Mouse (Mus musculus) limb, embryonic 15.5 days (tissue): ENCODE results near the gene Chdh. TPM values are rescaled to one million over a fixed set of nuclear protein-coding genes. Genes with fewer than 3 reads are reported as not detected.

Experiments
- ATAC-seq: fragments of 200-750 bp; cut with Nextera tagmentation; 2 replicates; pipeline ENCODE4 v1.8.0; 2017; ENCODE audit warnings: low read depth, moderate TSS enrichment; ENCODE audit not compliant: insufficient number of reproducible peaks, low FRiP score, low TSS enrichment
- H3K27ac ChIP-seq: fragments of 300-500 bp; sonication (generic); 2 replicates; pipeline ENCODE4 v1.5.1; 2015; ENCODE audit warnings: moderate library complexity, mild to moderate bottlenecking, inconsistent platforms
- H3K27me3 ChIP-seq: fragments of 300-500 bp; sonication (generic); 2 replicates; pipeline ENCODE4 v1.6.1; 2015; ENCODE audit warnings: inconsistent platforms
- H3K36me3 ChIP-seq: fragments of 300-500 bp; sonication (generic); 2 replicates; pipeline ENCODE4 v1.6.1; 2015; ENCODE audit warnings: inconsistent platforms
- H3K4me1 ChIP-seq: fragments of 300-500 bp; sonication (generic); 2 replicates; pipeline ENCODE4 v1.6.1; 2015; ENCODE audit warnings: inconsistent platforms
- H3K4me2 ChIP-seq: fragments of 300-500 bp; sonication (generic); 2 replicates; pipeline ENCODE4 v1.6.1; 2015; ENCODE audit warnings: mild to moderate bottlenecking, inconsistent platforms
- H3K4me3 ChIP-seq: fragments of 300-500 bp; sonication (generic); 2 replicates; pipeline ENCODE4 v1.5.1; 2015; ENCODE audit warnings: mild to moderate bottlenecking, inconsistent platforms
- H3K9ac ChIP-seq: fragments of 300-500 bp; sonication (generic); 2 replicates; pipeline ENCODE4 v1.6.1; 2015; ENCODE audit warnings: inconsistent platforms
- H3K9me3 ChIP-seq: fragments of 300-500 bp; sonication (generic); 2 replicates; pipeline ENCODE4 v1.6.1; 2016; ENCODE audit warnings: inconsistent platforms
- WGBS: fragments of 180-500 bp; shearing (Covaris S2); methylation state at CpG from one replicate; pipeline ENCODE4 v1.1.7; 2015; 5-methylcytosine and 5-hydroxymethylcytosine counted together
- polyA plus RNA-seq: library from polyadenylated mRNA; unstranded; fragments of >200 nt; fragmentation: Nextera tagmentation; extraction: Ambion mirVana; gene quantifications from 2 replicates; pipeline ENCODE4 v1.2.1, GENCODE M21; 2015

The Chdh gene
- polyA plus RNA-seq, 1 experiment from 2014 or later: 0.81 TPM

DNA sequence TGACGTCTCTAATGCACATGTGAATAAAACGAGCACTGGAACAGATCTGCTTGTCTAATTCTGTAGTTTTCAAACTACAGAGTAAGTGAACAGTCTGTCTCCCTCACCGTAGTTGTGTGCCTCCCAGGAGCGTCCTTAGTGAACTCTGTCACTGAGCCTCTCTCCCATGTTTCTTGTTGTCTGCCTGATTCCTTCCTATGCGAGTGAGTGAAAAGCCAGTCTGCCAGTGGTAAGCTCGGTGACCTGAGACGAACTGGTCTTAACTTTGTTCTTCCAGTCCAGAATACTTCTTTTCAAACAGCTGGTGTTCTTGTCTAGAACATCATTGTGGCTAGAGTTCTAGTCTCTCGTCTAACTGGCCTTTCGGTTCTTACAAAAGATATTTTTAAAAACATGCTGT is 21.1 kb upstream of the Chdh start:
- H3K4me3 ChIP-seq: no peak overlapping the region
- H3K4me1 ChIP-seq: no peaks in the 10 kb centered on the region
- ATAC-seq: no peak
- peaks cover 100% of the 10 kb centered on the region for H3K36me3 ChIP-seq
- H3K9ac ChIP-seq: no peak overlapping the region
- no peaks in the 10 kb centered on the region for H3K27me3 ChIP-seq
- H3K27ac ChIP-seq: no peak overlapping the region
- WGBS: 94% methylated on average over 9 of the region's 9 CpGs
- H3K4me2 ChIP-seq: no peak overlapping the region
- H3K9me3 ChIP-seq: no peaks in the 10 kb centered on the region

DNA sequence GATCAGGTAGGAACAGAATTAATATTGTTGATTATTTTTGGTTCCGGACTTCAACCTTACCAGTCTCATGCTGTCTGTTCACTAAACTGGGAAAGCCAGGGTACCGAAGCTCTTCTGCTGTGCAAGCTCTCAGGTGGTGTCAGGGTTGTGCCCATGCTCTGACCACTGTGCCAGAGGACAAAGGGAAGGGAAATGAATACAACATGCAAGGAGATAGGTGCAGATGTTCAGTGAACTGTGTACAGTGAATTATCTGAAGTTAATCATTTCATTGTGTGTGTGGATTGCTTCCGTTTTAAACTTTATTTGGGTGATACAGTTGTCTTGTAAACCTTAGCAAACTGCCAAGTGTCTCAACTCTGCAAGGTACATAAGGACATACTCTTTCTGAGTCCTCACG is 20.5 kb upstream of the Chdh start:
- WGBS: 90% methylated on average over 4 of the region's 4 CpGs
- Histone ChIP-seq H3K4me1 (no peaks in the 10 kb centered on the region), H3K27ac (no peak overlapping the region), H3K9me3 (no peaks in the 10 kb centered on the region), H3K4me2 (no peak overlapping the region), H3K9ac (no peak overlapping the region), H3K4me3 (no peak overlapping the region), H3K27me3 (no peaks in the 10 kb centered on the region), H3K36me3 (peaks cover 100% of the 10 kb centered on the region)
- ATAC-seq: no peak

DNA sequence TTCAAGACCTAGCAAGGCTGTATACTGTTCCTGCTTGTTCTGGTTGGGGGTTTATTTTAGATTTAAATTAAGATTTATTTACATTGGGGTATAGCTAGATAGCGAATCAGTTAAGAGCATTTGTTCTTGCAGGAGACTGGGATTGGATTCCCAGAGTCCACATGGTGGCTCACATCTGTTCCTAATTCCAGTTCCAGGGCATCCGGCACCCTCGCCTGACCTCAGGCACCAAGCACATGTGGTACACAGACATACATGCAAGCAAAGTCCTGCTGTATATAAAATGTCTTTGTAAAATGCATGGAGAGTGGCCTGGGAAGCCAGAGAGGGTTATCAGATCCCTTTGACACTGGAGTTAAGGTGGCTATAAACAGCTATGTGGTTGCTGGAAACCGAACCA is 13.8 kb upstream of the Chdh start:
- no peaks in the 10 kb centered on the region for H3K4me1 ChIP-seq
- H3K27me3 ChIP-seq: no peaks in the 10 kb centered on the region
- no peak overlapping the region for H3K27ac ChIP-seq
- H3K4me3 ChIP-seq: no peak overlapping the region
- no peak overlapping the region for H3K9ac ChIP-seq
- H3K9me3 ChIP-seq: no peaks in the 10 kb centered on the region
- WGBS: 37% methylated on average over 4 of the region's 4 CpGs
- ATAC-seq: no peak
- H3K36me3 ChIP-seq: peaks cover 75% of the 10 kb centered on the region
- no peak overlapping the region for H3K4me2 ChIP-seq

DNA sequence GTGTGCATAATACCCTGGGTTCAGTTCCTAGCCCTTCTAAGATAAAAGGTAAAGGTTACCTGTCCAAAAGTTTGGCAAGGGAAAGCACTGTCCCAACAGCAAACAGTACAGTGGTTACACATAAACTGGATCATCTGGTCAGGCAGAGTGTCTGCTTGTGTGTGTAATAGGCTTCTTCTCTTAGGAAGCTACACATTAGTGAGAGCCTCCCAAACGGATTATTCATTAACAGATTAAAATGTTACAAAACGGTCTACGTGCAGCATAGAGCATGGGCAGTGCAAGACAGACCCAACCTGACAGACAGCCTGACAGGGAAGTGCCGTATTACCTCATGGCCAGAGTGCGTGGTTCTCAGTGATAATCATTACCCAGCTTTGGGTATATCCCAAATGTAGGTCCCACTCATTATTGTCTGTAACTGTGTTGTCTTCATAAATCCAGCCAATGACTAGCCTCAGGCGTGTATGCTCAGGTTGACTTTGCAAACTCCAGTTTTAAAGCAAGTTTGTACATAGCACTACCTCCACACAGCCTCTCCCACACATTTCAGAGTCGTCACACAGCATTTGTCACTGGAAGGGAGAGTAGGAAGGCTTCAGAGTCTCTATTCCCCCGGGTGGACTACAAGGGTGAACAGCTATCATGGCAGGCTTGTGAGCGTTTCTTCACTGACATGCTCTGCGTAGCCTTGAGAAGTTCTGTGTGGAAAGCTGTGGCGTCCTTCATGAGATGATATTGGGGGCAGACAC is 12.6 kb upstream of the Chdh start:
- Histone ChIP-seq H3K27ac (no peak overlapping the region), H3K27me3 (no peaks in the 10 kb centered on the region), H3K9me3 (no peaks in the 10 kb centered on the region), H3K4me2 (no peak overlapping the region), H3K36me3 (peaks cover 63% of the 10 kb centered on the region), H3K4me1 (no peaks in the 10 kb centered on the region), H3K4me3 (no peak overlapping the region), H3K9ac (no peak overlapping the region)
- 88% methylated on average over 11 of the region's 11 CpGs for WGBS
- ATAC-seq: no peak

DNA sequence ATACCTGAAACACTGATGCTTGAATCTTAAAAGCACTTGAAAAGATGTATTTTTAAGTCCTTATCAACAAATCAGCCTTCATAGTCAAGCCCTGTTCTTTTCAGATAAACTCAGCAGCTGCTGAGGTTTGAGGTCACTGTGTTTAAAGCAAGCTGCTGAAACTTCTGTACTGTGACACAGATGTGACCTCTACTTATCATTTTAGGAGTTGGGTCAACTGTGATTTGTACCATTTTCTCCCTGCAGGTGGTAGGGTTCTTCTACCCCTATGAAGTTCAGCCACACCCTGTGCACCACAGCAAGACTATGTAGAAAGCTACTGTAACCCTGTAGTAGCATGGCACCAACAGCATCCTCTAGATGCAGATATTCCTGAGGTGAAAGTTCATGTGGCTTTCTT is 11.5 kb upstream of the Chdh start:
- no peaks in the 10 kb centered on the region for H3K4me1 ChIP-seq
- no peak overlapping the region for H3K4me3 ChIP-seq
- H3K9me3 ChIP-seq: no peaks in the 10 kb centered on the region
- ATAC-seq: no peak
- peaks cover 51% of the 10 kb centered on the region for H3K36me3 ChIP-seq
- no peaks in the 10 kb centered on the region for H3K27me3 ChIP-seq
- H3K27ac ChIP-seq: no peak overlapping the region
- no peak overlapping the region for H3K9ac ChIP-seq
- no peak overlapping the region for H3K4me2 ChIP-seq

DNA sequence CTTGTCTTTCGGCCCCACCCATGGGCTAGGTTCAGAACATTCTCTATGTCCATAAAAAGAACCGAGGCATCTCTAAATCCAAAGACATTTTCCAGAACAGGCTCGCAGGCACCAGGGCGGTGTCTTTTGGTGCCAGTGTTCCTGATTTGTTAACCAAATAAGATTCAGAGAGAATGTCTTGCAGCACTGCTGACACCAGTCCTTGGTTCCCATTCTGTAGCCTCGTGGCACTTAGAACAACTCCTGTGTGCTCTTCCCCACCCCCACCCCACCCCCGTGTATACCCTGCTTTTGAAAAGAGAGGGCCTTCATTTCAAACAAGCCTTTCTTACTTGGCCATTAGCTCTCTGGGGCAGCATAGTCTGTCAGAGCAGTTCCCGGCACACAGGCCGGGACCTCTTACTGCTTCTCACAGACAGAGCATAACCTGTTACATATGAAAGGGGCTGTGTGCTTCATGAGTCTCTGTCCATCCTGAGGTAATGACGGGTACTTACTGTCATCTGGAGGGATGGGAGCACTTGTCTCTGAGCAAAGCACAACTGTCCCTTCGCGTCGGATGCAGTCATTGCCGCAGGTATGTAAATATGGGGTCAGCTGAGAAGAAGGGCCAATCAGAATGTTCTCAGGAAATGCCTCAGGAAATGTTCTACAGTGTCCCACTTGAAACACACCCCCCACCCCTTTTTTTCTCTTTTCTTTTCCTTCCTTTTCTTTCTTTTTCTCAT is 9.9 kb upstream of the Chdh start:
- ATAC-seq: no peak

DNA sequence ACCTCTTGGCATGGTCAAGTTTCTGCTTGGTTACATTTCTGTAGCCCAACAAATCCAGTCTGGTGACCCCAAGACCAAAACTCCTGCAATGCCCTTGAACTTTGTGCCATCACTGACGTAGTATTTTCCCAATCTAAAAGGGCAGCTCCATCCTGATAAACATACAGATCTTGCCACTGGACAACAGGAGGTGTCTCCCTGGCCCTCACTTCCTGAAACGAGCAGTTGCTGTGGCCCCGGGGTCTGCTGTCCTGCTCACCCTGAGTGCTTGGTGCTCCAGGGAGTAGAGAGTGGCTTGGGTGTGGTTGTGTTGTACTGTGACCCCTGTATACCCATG is 9.4 kb upstream of the Chdh start:
- Histone ChIP-seq H3K9ac (no peak overlapping the region), H3K4me1 (no peaks in the 10 kb centered on the region), H3K4me3 (no peak overlapping the region), H3K27me3 (no peaks in the 10 kb centered on the region), H3K36me3 (peaks cover 30% of the 10 kb centered on the region), H3K4me2 (no peak overlapping the region), H3K27ac (no peak overlapping the region), H3K9me3 (no peaks in the 10 kb centered on the region)
- no peak for ATAC-seq
- WGBS: 94% methylated on average over 3 of the region's 3 CpGs

More for the DNA sequence above, 9.9 kb upstream of the Chdh start:
- Histone ChIP-seq H3K27me3 (no peaks in the 10 kb centered on the region), H3K36me3 (peaks cover 35% of the 10 kb centered on the region), H3K9me3 (no peaks in the 10 kb centered on the region), H3K4me3 (no peak overlapping the region), H3K9ac (no peak overlapping the region), H3K4me2 (no peak overlapping the region), H3K4me1 (no peaks in the 10 kb centered on the region), H3K27ac (no peak overlapping the region)
- 79% methylated on average over 13 of the region's 13 CpGs for WGBS

DNA sequence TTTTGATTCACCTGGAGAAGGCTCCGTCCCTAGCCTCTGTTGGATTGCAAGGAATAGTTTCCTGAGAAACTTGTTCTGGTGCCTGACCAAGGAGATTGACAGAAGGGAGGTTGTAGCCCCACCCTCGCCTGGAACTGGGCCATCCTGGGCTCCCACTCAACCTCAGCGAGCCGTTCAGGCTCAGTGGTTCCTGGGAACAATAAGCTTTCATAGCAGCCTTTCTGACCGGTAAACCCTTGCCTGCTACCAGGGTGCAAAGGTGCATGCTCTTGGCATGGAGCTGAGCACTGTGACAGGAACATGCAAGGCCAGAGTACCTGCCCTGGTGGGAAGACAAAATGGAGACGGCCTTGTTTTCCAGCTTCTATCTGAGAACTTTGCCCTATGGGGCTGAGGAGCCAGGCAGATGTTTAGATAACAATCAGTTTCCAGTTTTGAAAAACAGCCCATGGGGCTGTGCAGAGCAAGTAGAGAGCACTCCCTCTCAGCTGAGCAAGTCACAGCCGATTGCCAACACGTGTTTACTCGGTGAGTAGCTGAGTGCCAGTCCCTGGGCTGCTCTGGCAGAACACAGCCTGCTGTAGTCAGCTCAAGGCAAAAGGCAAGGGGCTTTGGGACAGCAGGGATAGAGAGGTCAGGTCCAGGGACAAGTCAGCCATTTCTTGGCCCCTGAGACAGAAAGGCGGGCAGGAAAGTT is 1.2 kb downstream of the Chdh start:
- H3K4me2 ChIP-seq: peak overlapping the region; percentile 3; the same call in 1 of the 2 replicates
- H3K9ac ChIP-seq: no peak overlapping the region
- WGBS: 52% methylated on average over 10 of the region's 10 CpGs
- peaks cover 19% of the 10 kb centered on the region for H3K27me3 ChIP-seq
- ATAC-seq: no peak
- H3K27ac ChIP-seq: peak overlapping the region; percentile 74
- H3K4me3 ChIP-seq: no peak overlapping the region
- H3K9me3 ChIP-seq: no peaks in the 10 kb centered on the region
- peaks cover 35% of the 10 kb centered on the region for H3K4me1 ChIP-seq
- H3K36me3 ChIP-seq: no peaks in the 10 kb centered on the region

DNA sequence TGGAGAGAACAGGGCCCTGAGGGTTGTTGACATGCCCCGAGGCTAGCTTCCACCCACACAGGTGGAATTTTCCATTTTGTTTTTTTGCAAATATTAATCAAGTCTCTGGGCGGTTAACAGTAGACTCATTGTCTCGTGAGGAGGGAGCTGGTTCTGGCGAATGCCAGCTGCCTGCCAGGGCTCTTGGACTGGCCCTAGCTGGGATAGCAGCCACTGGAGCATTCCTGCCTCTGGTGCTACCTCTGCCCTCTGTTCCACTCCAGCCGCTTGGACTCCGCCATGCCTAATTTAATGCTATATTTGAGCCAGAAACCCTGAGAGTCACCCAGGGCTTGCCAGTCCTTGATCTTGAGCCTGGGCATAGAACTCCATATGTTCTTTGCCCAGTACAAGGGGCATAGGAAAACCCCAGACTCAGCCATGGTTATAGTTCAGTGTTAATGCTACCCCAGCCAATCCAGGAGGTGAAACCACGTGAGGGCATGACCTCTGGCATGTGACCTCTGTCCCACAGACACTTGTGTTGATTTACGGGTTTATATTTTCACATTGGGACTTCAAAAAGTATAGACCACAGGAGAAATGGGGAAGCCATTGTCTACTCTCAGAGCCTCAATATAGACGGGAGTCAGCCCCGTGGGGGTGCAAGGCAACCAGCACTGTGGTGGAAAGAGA is 3.2 kb downstream of the Chdh start:
- Histone ChIP-seq H3K4me2 (no peak overlapping the region), H3K27ac (peak overlapping the region; percentile 54; the same call in 1 of the 2 replicates), H3K4me3 (no peak overlapping the region), H3K4me1 (peaks cover 35% of the 10 kb centered on the region), H3K9me3 (no peaks in the 10 kb centered on the region), H3K27me3 (peaks cover 19% of the 10 kb centered on the region), H3K36me3 (no peaks in the 10 kb centered on the region), H3K9ac (no peak overlapping the region)
- ATAC-seq: 0 out of 2 replicates have a peak, but pooled peaks have one; percentile 53
- WGBS: 63% methylated on average over 10 of the region's 10 CpGs

DNA sequence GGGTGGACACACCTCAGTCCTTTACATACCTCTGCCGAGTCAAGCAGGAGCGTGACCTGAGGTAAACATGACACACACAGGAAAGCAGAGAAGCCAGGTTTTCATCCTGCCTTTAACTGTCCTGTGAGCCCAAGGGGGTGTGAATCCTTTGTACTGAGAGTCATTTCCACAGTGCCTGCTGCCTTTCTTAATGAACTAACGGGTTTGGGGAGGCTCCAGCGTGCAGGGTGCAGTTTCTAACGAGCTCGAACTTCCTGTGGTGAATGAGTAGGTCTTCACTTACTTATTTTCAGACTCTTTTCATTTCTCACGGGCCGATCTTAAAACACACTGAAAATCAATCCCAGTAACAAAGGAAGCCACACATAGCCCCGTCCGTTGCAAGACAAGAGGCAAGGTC is 5.7 kb downstream of the Chdh start:
- Histone ChIP-seq H3K27ac (no peak overlapping the region), H3K36me3 (no peaks in the 10 kb centered on the region), H3K4me2 (no peak overlapping the region), H3K4me3 (no peak overlapping the region), H3K27me3 (peaks cover 1% of the 10 kb centered on the region; the same call in 1 of the 2 replicates), H3K9me3 (no peaks in the 10 kb centered on the region), H3K4me1 (peaks cover 24% of the 10 kb centered on the region), H3K9ac (no peak overlapping the region)
- ATAC-seq: no peak
- WGBS: 39% methylated on average over 10 of the region's 10 CpGs

DNA sequence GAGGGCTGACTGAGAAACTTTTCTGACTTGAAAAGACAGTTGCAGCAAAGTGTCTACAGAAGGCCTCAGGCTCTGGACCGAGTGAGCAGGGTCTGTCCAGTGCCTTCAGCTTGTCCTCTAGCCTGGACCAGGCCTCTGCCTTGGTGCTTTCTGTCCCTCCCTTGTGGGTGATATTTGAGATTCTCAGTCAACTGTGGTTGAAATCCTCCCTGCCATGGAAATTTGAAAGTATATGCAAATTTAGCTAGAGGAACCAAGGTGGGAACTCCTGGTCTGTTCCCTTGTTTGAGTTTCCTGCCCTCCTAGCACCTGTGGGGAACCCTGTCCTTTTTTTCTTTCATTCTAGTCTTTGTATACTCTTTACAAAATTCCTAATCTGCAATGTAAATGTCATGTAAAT is 6.2 kb downstream of the Chdh start:
- Histone ChIP-seq H3K9me3 (no peaks in the 10 kb centered on the region), H3K27ac (no peak overlapping the region), H3K9ac (no peak overlapping the region), H3K27me3 (no peaks in the 10 kb centered on the region), H3K4me2 (no peak overlapping the region), H3K4me1 (peaks cover 19% of the 10 kb centered on the region), H3K36me3 (no peaks in the 10 kb centered on the region), H3K4me3 (no peak overlapping the region)
- WGBS: 66% methylated on average over 1 of the region's 1 CpGs
- ATAC-seq: no peak

DNA sequence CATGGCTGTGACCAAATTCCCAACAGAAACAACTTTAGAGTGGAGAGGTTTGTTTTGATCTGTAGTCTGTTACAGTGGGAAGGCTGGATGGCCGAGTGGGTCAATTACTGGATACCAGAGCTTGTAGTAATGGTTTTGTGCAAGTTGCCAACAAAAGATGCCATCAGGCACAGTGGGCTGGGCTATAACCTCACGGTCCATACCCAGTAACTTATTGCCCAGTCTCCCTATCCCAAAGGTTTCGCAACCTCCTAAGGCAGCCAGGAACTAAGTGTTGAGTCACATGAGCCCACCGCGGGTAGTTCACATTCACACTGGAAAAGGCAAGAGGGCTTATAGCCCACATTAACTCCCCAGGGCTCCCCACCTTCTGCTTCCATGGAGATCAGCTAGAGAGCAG is 7.8 kb downstream of the Chdh start:
- ATAC-seq: no peak
- H3K27ac ChIP-seq: no peak overlapping the region
- H3K9me3 ChIP-seq: no peaks in the 10 kb centered on the region
- H3K4me1 ChIP-seq: peaks cover 15% of the 10 kb centered on the region; the same call in 1 of the 2 replicates
- WGBS: 83% methylated on average over 5 of the region's 5 CpGs
- no peak overlapping the region for H3K4me3 ChIP-seq
- H3K4me2 ChIP-seq: no peak overlapping the region
- no peaks in the 10 kb centered on the region for H3K27me3 ChIP-seq
- no peaks in the 10 kb centered on the region for H3K36me3 ChIP-seq
- no peak overlapping the region for H3K9ac ChIP-seq
